Mouse (Mus musculus) intestine, postnatal 0 days (tissue): ENCODE results near the gene Sel1l2. TPM values are rescaled to one million over a fixed set of nuclear protein-coding genes. Genes with fewer than 3 reads are reported as not detected.

ENCODE experiments used
- ATAC-seq: fragments of 200-750 bp; cut with Nextera tagmentation; 2 replicates; pipeline ENCODE4 v1.8.0; 2017; ENCODE audit warnings: mild to moderate bottlenecking, moderate TSS enrichment, moderate library complexity
- H3K27ac ChIP-seq: fragments of 300-500 bp; sonication (generic); 2 replicates; pipeline ENCODE4 v1.5.1; 2014; ENCODE audit warnings: mild to moderate bottlenecking, low read depth, low read length, moderate library complexity
- H3K27me3 ChIP-seq: fragments of 300-500 bp; sonication (generic); replicated peaks from 2 replicates; pipeline ENCODE4 v1.6.1; 2014; ENCODE audit warnings: low read length, mixed read lengths; ENCODE audit not compliant: control insufficient read depth, insufficient read depth
- H3K36me3 ChIP-seq: fragments of 300-500 bp; sonication (generic); 2 replicates; pipeline ENCODE4 v1.6.1; 2014; ENCODE audit warnings: mild to moderate bottlenecking, moderate library complexity; ENCODE audit not compliant: control insufficient read depth, insufficient read depth
- H3K4me1 ChIP-seq: fragments of 300-500 bp; sonication (generic); replicated peaks from 2 replicates; pipeline ENCODE4 v1.6.1; 2014; ENCODE audit warnings: antibody characterized with exemption, low read length, mixed read lengths; ENCODE audit not compliant: control insufficient read depth, insufficient read depth
- H3K4me2 ChIP-seq: fragments of 300-500 bp; sonication (generic); replicated peaks from 2 replicates; pipeline ENCODE4 v1.6.1; 2014; ENCODE audit warnings: low read depth, mild to moderate bottlenecking, moderate library complexity
- H3K4me3 ChIP-seq: fragments of 300-500 bp; sonication (generic); 2 replicates; pipeline ENCODE4 v1.5.1; 2014; ENCODE audit warnings: low read depth, low read length
- H3K9ac ChIP-seq: fragments of 300-500 bp; sonication (generic); 2 replicates; pipeline ENCODE4 v1.6.1; 2014; ENCODE audit warnings: mild to moderate bottlenecking, low read depth, low read length
- H3K9me3 ChIP-seq: fragments of 300-500 bp; sonication (generic); 2 replicates; pipeline ENCODE4 v1.6.1; 2016; ENCODE audit warnings: mixed run types; ENCODE audit not compliant: control insufficient read depth
- CTCF ChIP-seq: sonication (generic); IDR thresholded peaks from 2 replicates; pipeline ENCODE4 v1.5.1; 2016; ENCODE audit warnings: low read depth, mild to moderate bottlenecking, control low read depth, antibody characterized with exemption, moderate library complexity
- WGBS: fragments of 180-500 bp; shearing (Covaris S2); extraction: QIAGEN DNeasy Blood & Tissue Kit; methylation state at CpG from one replicate; pipeline ENCODE4 v1.1.7; 2014; 5-methylcytosine and 5-hydroxymethylcytosine counted together
- polyA plus RNA-seq: library from polyadenylated mRNA; unstranded; fragments of >200 nt; fragmentation: Nextera tagmentation; extraction: Ambion mirVana; gene quantifications from 2 replicates; pipeline ENCODE4 v1.2.1, GENCODE M21; 2015

Gene Sel1l2
- polyA plus RNA-seq, 1 experiment from 2014 or later: not detected

DNA sequence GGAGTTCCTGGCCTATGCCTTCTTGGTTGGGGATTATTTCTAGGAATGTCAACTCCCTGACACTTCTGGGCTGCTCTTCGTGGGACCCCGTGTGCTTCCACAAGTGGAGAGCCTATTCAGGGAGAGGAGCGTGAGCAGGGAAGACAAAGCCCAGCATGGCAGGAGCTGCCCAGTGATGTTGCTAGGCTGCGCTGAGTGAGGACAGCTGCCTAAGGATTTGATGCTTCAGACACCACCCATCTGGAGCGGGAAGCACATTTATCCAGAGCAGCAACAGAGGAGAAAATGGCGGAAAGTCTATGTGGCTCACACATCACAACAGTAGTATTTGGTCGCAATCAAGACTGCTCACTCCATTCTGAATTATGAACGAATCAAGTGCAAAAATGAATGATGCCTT is 169.2 kb downstream of the Sel1l2 start:
- no peaks in the 10 kb centered on the region for H3K9me3 ChIP-seq
- H3K27me3 ChIP-seq: no peaks in the 10 kb centered on the region
- no peak for ATAC-seq
- H3K36me3 ChIP-seq: no peaks in the 10 kb centered on the region
- WGBS: 66% methylated on average over 8 of the region's 8 CpGs
- H3K4me2 ChIP-seq: no peak overlapping the region
- H3K27ac ChIP-seq: no peak overlapping the region
- H3K4me3 ChIP-seq: no peak overlapping the region
- no peaks in the 10 kb centered on the region for H3K4me1 ChIP-seq
- TF ChIP-seq CTCF: no peak
- H3K9ac ChIP-seq: no peak overlapping the region

DNA sequence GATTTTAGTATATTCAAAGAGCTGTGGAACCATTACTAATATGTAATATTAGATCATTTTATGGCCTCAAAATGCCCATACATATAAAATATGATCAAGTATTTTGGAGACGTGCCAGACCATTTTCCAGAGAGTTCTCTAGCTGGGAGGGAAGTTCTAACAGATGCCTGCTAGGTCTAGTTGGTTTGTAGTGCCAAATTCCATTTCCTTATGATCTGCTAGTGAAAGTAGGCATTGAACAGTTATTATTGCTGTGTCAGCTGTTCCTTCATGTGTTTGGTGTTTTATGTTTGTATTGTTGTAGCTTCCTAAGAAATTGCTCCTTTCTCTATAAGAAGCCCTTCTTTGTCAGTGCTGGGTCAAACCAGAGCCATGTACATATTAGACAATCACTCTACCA is 173.5 kb downstream of the Sel1l2 start:
- Histone ChIP-seq H3K4me3 (no peak overlapping the region), H3K36me3 (no peaks in the 10 kb centered on the region), H3K4me1 (no peaks in the 10 kb centered on the region), H3K4me2 (no peak overlapping the region), H3K27ac (no peak overlapping the region), H3K9ac (no peak overlapping the region), H3K27me3 (no peaks in the 10 kb centered on the region), H3K9me3 (no peaks in the 10 kb centered on the region)
- ATAC-seq: no peak
- WGBS: 85% methylated on average over 1 of the region's 1 CpGs
- TF ChIP-seq CTCF: no peak

DNA sequence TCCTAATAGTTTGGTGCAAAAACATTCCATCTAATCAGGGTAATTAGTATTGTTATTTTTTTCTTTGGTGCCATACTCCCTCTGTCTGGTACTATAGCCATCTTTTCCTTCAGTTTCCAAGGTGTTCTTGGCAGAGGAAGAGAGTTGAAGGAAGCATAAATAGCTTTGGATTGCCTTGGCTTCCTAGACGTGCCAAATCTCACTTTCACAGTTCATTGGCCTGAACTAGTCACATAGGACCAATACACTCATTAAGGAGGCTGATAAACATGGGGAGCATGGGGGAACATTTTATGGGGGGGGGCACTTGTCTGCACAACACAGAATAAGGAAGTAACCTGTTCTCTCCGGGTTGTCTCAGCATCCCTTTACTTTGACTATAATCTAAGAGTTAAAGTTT is 174.1 kb downstream of the Sel1l2 start:
- no peaks in the 10 kb centered on the region for H3K9me3 ChIP-seq

DNA sequence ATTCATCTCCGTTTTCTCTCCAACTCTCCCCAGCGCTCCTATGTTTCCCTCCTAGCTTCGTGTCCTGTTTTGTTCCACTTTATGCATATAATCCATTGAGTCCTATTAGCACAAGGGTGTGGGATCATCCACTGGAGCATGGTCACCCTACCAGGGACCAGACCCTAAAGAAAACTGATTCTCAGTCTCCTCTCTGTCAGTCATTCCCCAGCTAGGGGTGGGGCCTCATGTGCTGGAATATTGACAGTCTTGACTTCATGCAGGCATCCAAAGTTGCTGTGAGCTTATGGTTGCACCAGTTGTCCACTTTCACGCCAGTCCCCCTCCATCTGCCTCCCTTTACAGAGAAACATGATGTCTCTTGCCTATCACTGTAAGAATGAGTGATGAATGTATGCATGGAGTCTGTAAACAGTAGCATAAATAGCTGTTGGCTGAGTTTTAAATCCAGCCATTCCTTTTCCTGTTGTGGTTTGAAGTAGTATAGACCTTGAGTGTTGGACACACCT is 174.9 kb downstream of the Sel1l2 start:
- ATAC-seq: no peak
- 87% methylated on average over 4 of the region's 4 CpGs for WGBS
- Histone ChIP-seq H3K4me1 (no peaks in the 10 kb centered on the region), H3K9ac (no peak overlapping the region), H3K4me2 (no peak overlapping the region), H3K9me3 (no peaks in the 10 kb centered on the region), H3K4me3 (no peak overlapping the region), H3K36me3 (no peaks in the 10 kb centered on the region), H3K27me3 (no peaks in the 10 kb centered on the region), H3K27ac (no peak overlapping the region)
- no peak for TF ChIP-seq CTCF

More for the DNA sequence above, 174.1 kb downstream of the Sel1l2 start:
- ATAC-seq: no peak
- H3K27me3 ChIP-seq: no peaks in the 10 kb centered on the region
- H3K4me3 ChIP-seq: no peak overlapping the region
- H3K4me2 ChIP-seq: no peak overlapping the region
- no peak for TF ChIP-seq CTCF
- H3K9ac ChIP-seq: no peak overlapping the region
- no peaks in the 10 kb centered on the region for H3K4me1 ChIP-seq
- no peaks in the 10 kb centered on the region for H3K36me3 ChIP-seq
- 61% methylated on average over 2 of the region's 2 CpGs for WGBS
- no peak overlapping the region for H3K27ac ChIP-seq

DNA sequence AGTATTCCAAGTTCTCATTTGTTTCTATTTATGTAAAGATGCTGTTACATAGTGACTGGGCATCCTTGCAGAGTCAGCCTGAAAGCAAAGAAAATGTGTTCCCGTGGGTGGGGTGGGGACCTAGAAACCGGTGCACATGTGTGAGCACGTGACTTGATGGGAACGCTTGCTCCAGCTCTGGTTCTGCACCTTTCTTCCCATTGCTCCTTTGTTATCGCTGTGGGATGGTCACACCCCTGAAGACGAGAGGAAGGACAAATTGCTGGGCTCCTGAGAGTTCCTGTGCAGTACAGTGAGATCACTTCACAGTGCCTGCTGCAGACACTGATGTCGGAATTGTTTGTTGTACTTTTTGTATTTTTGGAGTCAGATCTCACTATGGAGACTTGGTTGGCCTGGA is 185.8 kb downstream of the Sel1l2 start:
- Histone ChIP-seq H3K4me1 (no peaks in the 10 kb centered on the region), H3K36me3 (peaks cover 27% of the 10 kb centered on the region), H3K27ac (no peak overlapping the region), H3K4me2 (no peak overlapping the region), H3K27me3 (no peaks in the 10 kb centered on the region), H3K4me3 (no peak overlapping the region), H3K9me3 (no peaks in the 10 kb centered on the region), H3K9ac (no peak overlapping the region)
- TF ChIP-seq CTCF: no peak
- no peak for ATAC-seq
- WGBS: 93% methylated on average over 7 of the region's 7 CpGs

DNA sequence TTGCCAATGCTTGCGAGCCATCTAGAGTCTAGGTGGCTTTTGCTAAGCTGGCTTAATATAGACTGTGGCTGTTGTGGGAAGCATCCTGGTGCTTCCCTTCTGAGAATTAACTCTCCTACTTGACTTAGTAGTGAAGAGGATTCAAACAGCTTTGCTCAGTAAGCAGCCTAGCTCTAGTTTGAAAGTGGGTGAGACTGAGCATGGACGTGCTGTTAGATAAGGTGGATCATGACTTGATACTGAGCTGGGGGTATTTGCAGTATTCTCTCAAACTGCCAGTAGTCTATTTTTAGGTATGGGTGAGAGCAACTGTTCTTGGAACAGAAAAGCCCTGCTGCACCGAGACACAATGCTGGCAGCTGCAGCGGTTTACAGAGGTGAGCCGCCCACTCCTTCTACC is 186.9 kb downstream of the Sel1l2 start:
- no peak for TF ChIP-seq CTCF
- no peak overlapping the region for H3K9ac ChIP-seq
- H3K4me3 ChIP-seq: no peak overlapping the region
- no peaks in the 10 kb centered on the region for H3K9me3 ChIP-seq
- peaks cover 31% of the 10 kb centered on the region for H3K36me3 ChIP-seq
- ATAC-seq: no peak
- no peak overlapping the region for H3K27ac ChIP-seq
- WGBS: 85% methylated on average over 5 of the region's 5 CpGs
- no peak overlapping the region for H3K4me2 ChIP-seq
- H3K27me3 ChIP-seq: no peaks in the 10 kb centered on the region
- H3K4me1 ChIP-seq: no peaks in the 10 kb centered on the region

DNA sequence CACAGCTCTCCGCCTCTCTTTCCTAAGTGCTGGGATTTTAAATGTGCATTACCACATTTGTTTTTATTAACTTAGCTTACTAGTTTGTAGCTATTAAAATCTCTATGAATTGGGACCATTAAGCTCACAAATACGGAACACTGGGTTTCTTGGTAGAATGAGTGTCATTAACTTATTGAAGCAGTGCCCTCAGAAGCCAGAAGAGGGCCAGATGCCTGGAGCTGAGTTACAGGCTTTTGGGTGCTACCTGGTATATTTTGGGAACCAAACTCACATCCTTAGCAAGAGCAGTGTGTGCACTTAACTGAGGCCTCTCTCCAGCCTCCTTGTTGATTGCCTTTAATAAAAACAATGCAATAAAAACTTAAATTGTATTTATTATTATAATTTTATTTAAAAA is 188.8 kb downstream of the Sel1l2 start:
- no peak overlapping the region for H3K9ac ChIP-seq
- WGBS: 76% methylated on average over 2 of the region's 2 CpGs
- H3K4me3 ChIP-seq: no peak overlapping the region
- ATAC-seq: no peak
- no peaks in the 10 kb centered on the region for H3K27me3 ChIP-seq
- no peak overlapping the region for H3K4me2 ChIP-seq
- no peaks in the 10 kb centered on the region for H3K4me1 ChIP-seq
- no peaks in the 10 kb centered on the region for H3K9me3 ChIP-seq
- no peak overlapping the region for H3K27ac ChIP-seq
- H3K36me3 ChIP-seq: peaks cover 35% of the 10 kb centered on the region
- TF ChIP-seq CTCF: peak; percentile 51
